Mouse (Mus musculus) ES-Bruce4 (cell line): ENCODE measurements at regions not wholly inside any gene's neighbourhood (a gene's known extent, or its start where the extent isn't known, plus 50 kb on each side); places are given as distances from the start of the nearest gene placed in this dataset.

Experiments
- CTCF ChIP-seq: IDR thresholded peaks from one replicate; pipeline ENCODE4 v1.8.1; 2011; ENCODE audit warnings: low read depth, low read length
- POLR2A ChIP-seq: IDR thresholded peaks from one replicate; pipeline ENCODE4 v1.8.1; 2011; ENCODE audit warnings: low read length; ENCODE audit not compliant: insufficient read depth

- TF ChIP-seq CTCF (no peak), POLR2A (no peak)
Measured at GRCm38 (mm10) chr1:61397796-61398195, 240.8 kb upstream of the Pard3b start.
